Comparison of ENCODE assay signal across 8 mouse cellular contexts in the genomic region with DNA sequence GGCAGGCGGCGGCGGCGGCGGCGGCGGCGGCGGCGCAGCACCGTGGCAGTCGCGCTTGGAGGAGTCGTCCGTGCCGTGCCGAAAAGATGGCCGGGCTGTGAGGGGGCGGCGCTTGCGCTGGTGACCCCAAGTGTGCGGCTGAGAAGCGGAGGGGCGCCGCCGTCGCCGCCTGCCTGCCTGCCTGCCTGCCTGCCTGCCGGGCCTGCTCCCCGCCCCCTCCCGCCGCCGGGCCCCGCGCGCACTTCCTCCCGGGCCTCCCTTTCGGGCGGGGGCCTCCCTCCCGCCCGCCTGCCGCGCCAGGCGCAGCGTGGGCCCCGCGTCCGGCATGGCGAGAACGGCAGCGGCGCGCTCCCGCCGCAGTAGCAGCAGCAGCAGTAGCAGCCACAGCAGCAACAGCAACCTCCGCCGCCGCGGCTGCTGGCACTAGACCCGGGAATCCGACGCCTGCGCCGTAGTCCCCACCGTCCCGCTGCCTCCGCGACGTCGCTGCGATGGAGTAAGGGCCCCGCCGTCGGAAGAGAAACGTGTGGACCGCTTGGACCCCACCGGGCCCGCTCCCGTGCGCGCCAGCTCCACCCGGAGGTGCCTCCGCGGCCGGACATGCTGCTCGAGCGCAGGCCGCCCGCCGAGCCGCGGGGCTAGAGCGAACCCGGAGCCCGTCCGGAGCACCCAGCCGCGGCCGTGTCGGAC. TPM values are rescaled to one million over a fixed set of nuclear protein-coding genes. Genes with fewer than 3 reads are reported as not detected.
A peak's percentile ranks its signal among the peaks of the same experiment; 100 is the strongest.
DNase-seq lines count a peak whose midpoint lies in the region; ATAC-seq and TF ChIP-seq lines count a peak whose summit lies in the region.

No protein-coding gene starts in this region.

- H3K4me1 ChIP-seq in bone marrow, adult 2 months (ENCODE audit: control insufficient read depth, insufficient read depth, low read length) = peaks cover 4% of the 10 kb centered on the region
- peaks cover 11% of the 10 kb centered on the region for H3K4me1 ChIP-seq in embryonic fibroblast, embryonic 13.5 days (ENCODE audit: control insufficient read depth, insufficient read depth, low read length)
- H3K4me1 ChIP-seq in heart, embryonic 11.5 days (ENCODE audit: control insufficient read depth, insufficient read depth, low read length) = peaks cover 16% of the 10 kb centered on the region
- H3K4me1 ChIP-seq in kidney, embryonic 16.5 days (ENCODE audit: insufficient read depth, low read length) = peaks cover 16% of the 10 kb centered on the region
- peaks cover 37% of the 10 kb centered on the region for H3K4me1 ChIP-seq in liver, embryonic 12.5 days

- H3K27ac ChIP-seq in bone marrow, adult 2 months (ENCODE audit: control insufficient read depth, insufficient read depth, low read depth, low read length, poor library complexity) = peak overlapping the region; percentile 100
- H3K27ac ChIP-seq in embryonic fibroblast, embryonic 13.5 days (ENCODE audit: insufficient read depth, low read length) = peak overlapping the region; percentile 98
- peak overlapping the region; percentile 100 for H3K27ac ChIP-seq in heart, embryonic 11.5 days (ENCODE audit: low read depth, low read length)
- H3K27ac ChIP-seq in kidney, embryonic 16.5 days (ENCODE audit: low read length) = peak overlapping the region; percentile 100
- peak overlapping the region; percentile 99 for H3K27ac ChIP-seq in liver, embryonic 12.5 days

- peak; percentile 74; the same call in 1 of the 2 replicates for TF ChIP-seq POLR2A in bone marrow, adult 2 months (IDR thresholded peaks at IDR 0.05; ENCODE audit: borderline replicate concordance, control insufficient read depth, low read depth, low read length)
- TF ChIP-seq POLR2A in embryonic fibroblast, embryonic 13.5 days (IDR thresholded peaks at IDR 0.05; ENCODE audit: low read depth, low read length) = peak; percentile 44

- no peaks in the 10 kb centered on the region; the same call in 1 of the 2 replicates for H3K9me3 ChIP-seq in heart, embryonic 11.5 days (replicated peaks; ENCODE audit: control insufficient read depth, low read length)
- no peaks in the 10 kb centered on the region for H3K9me3 ChIP-seq in kidney, embryonic 16.5 days (ENCODE audit: low read length)
- no peaks in the 10 kb centered on the region for H3K9me3 ChIP-seq in liver, embryonic 12.5 days (replicated peaks)

- peak; percentile 66 for ATAC-seq in heart, embryonic 11.5 days (replicated peaks; ENCODE audit: insufficient number of reproducible peaks, low FRiP score, low TSS enrichment)
- peak; percentile 79 for ATAC-seq in kidney, embryonic 16.5 days (ENCODE audit: low FRiP score, low TSS enrichment)
- ATAC-seq in liver, embryonic 12.5 days = peak; percentile 69

- no peaks in the 10 kb centered on the region for H3K36me3 ChIP-seq in heart, embryonic 11.5 days (ENCODE audit: control insufficient read depth, insufficient read depth, low read length)
- no peaks in the 10 kb centered on the region for H3K36me3 ChIP-seq in kidney, embryonic 16.5 days (ENCODE audit: insufficient read depth, low read length)
- peaks cover 17% of the 10 kb centered on the region for H3K36me3 ChIP-seq in liver, embryonic 12.5 days
- H3K36me3 ChIP-seq in splenic B cell, adult 2 months (ENCODE audit: control insufficient read depth, insufficient read depth, low read length, poor library complexity, severe bottlenecking) = no peaks in the 10 kb centered on the region

- H3K27me3 ChIP-seq in heart, embryonic 11.5 days (ENCODE audit: control insufficient read depth, insufficient read depth, low read length) = no peaks in the 10 kb centered on the region
- no peaks in the 10 kb centered on the region for H3K27me3 ChIP-seq in kidney, embryonic 16.5 days (ENCODE audit: insufficient read depth, low read length)
- no peaks in the 10 kb centered on the region for H3K27me3 ChIP-seq in liver, embryonic 12.5 days (replicated peaks)
- H3K27me3 ChIP-seq in splenic B cell, adult 2 months (ENCODE audit: control insufficient read depth, insufficient read depth, low read length, poor library complexity, severe bottlenecking) = no peaks in the 10 kb centered on the region

- DNase-seq in 416B (ENCODE audit: low read depth) = peak; percentile 70
- DNase-seq in naive thymus-derived CD4-positive, alpha-beta T cell, adult 2 months (ENCODE audit: low read depth) = peak; percentile 92
- DNase-seq in splenic B cell, adult 2 months (ENCODE audit: low read depth, low spot score) = peak; percentile 90

- H3K9ac ChIP-seq in heart, embryonic 11.5 days (ENCODE audit: low read depth, low read length) = peak overlapping the region; percentile 99
- H3K9ac ChIP-seq in kidney, embryonic 16.5 days (replicated peaks; ENCODE audit: low read length) = peak overlapping the region; percentile 99
- peak overlapping the region; percentile 99 for H3K9ac ChIP-seq in liver, embryonic 12.5 days

- under 1% methylated on average over 92 of the region's 100 CpGs for WGBS in bone marrow, adult 2 months
- 1% methylated on average over 61 of the region's 100 CpGs for WGBS in heart, embryonic 11.5 days (ENCODE audit: insufficient replicate concordance)
- WGBS in kidney, embryonic 16.5 days = under 1% methylated on average over 57 of the region's 100 CpGs
- WGBS in liver, embryonic 12.5 days (ENCODE audit: insufficient replicate concordance) = under 1% methylated on average over 66 of the region's 100 CpGs

- peak overlapping the region; percentile 97 for H3K4me3 ChIP-seq in bone marrow, adult 2 months (replicated peaks; ENCODE audit: control insufficient read depth, low read depth, low read length)
- H3K4me3 ChIP-seq in embryonic fibroblast, embryonic 13.5 days (ENCODE audit: insufficient read depth, low read length) = peak overlapping the region; percentile 90
- peak overlapping the region; percentile 98 for H3K4me3 ChIP-seq in heart, embryonic 11.5 days (ENCODE audit: low read depth, low read length)
- peak overlapping the region; percentile 95 for H3K4me3 ChIP-seq in kidney, embryonic 16.5 days (ENCODE audit: low read length)
- peak overlapping the region; percentile 98 for H3K4me3 ChIP-seq in liver, embryonic 12.5 days

- peak overlapping the region; percentile 89 for H3K4me2 ChIP-seq in heart, embryonic 11.5 days
- peak overlapping the region; percentile 83 for H3K4me2 ChIP-seq in kidney, embryonic 16.5 days (replicated peaks; ENCODE audit: low read depth, low read length)
- peak overlapping the region; percentile 88 for H3K4me2 ChIP-seq in liver, embryonic 12.5 days

- TF ChIP-seq CTCF in bone marrow, adult 2 months (IDR thresholded peaks at IDR 0.05; ENCODE audit: control insufficient read depth, insufficient read depth, low read length) = no peak
- no peak for TF ChIP-seq CTCF in embryonic fibroblast, embryonic 13.5 days (IDR thresholded peaks at IDR 0.05; ENCODE audit: borderline replicate concordance, insufficient read depth, low read length)

RNA-seq across cellular contexts. Expression of gene Msl2, which starts 0.6 kb away (rescaled TPM):
- 17.5 and 28.9 TPM in 2 replicates for polyA plus RNA-seq in bone marrow, adult 2 months (2011; ENCODE audit: insufficient read depth, insufficient read length, low replicate concordance, missing spikeins)
- 21.2 and 25.6 TPM in 2 replicates for polyA plus RNA-seq in embryonic fibroblast, embryonic 13.5 days (2011; ENCODE audit: insufficient read length, low read depth, missing spikeins)
- 3.3 and 3.8 TPM in 2 replicates for polyA plus RNA-seq in heart, embryonic 11.5 days (2014; fragmentation: Nextera tagmentation; extraction: Ambion mirVana)
- polyA plus RNA-seq in kidney, embryonic 16.5 days (2015; fragmentation: Nextera tagmentation; extraction: Ambion mirVana) = 3.7 and 4.4 TPM in 2 replicates
- 6.2 TPM in 2 replicates for polyA plus RNA-seq in liver, embryonic 12.5 days (2016; fragmentation: Nextera tagmentation; extraction: Ambion mirVana)

RNA-seq across cellular contexts. Expression of gene Pccb, which starts 39.8 kb away (rescaled TPM):
- 12.3 and 19.1 TPM in 2 replicates for polyA plus RNA-seq in bone marrow, adult 2 months (2011; ENCODE audit: insufficient read depth, insufficient read length, low replicate concordance, missing spikeins)
- 18.3 and 27.3 TPM in 2 replicates for polyA plus RNA-seq in embryonic fibroblast, embryonic 13.5 days (2011; ENCODE audit: insufficient read length, low read depth, missing spikeins)
- 17.8 and 20.3 TPM in 2 replicates for polyA plus RNA-seq in heart, embryonic 11.5 days (2014; fragmentation: Nextera tagmentation; extraction: Ambion mirVana)
- polyA plus RNA-seq in kidney, embryonic 16.5 days (2015; fragmentation: Nextera tagmentation; extraction: Ambion mirVana) = 29.9 and 30.0 TPM in 2 replicates
- 6.7 and 7.2 TPM in 2 replicates for polyA plus RNA-seq in liver, embryonic 12.5 days (2016; fragmentation: Nextera tagmentation; extraction: Ambion mirVana)

Comparison
In these comparisons a context has a peak if more than half of its experiments do, and no peak if none do; other contexts are left out.
1. Peak in every context shown above with its lines: DNase-seq, ATAC-seq, H3K4me3 ChIP-seq and H3K27ac ChIP-seq.